Mouse (Mus musculus): ENCODE results near the gene Rps29. TPM values are rescaled to one million over a fixed set of nuclear protein-coding genes. Genes with fewer than 3 reads are reported as not detected.

Gene Rps29
- polyA plus RNA-seq, 1 experiment from 2014 or later, result 1,520 TPM

GRCm38 (mm10) chr12:69197378-69198163, 38.6 kb upstream of the Rps29 start:
- Histone ChIP-seq H3K9ac (ENCODE audit: low read length) (peak overlapping the region; percentile 92), H3K4me1 (ENCODE audit: control insufficient read depth in 2 of 2, insufficient read depth in 2 of 2, low read length in 2 of 2) (peaks cover 0 to 19% of the 10 kb centered on the region in 2 experiments; a peak in 3 of 4 replicates), H3K27me3 (ENCODE audit: control insufficient read depth, insufficient read depth, low read length) (no peaks in the 10 kb centered on the region), H3K9me3 (ENCODE audit: control insufficient read depth, low read length) (no peaks in the 10 kb centered on the region), H3K36me3 (ENCODE audit: control insufficient read depth, insufficient read depth, low read length) (peaks cover 40% of the 10 kb centered on the region), H3K4me2 (ENCODE audit: low read length) (peak overlapping the region; percentile 94), H3K27ac (replicated peaks in 1 of 2; ENCODE audit: control insufficient read depth in 1 of 2, insufficient read depth in 1 of 2, low read depth in 2 of 2, low read length in 2 of 2) (peak overlapping the region; percentile 87 to 93), H3K4me3 (ENCODE audit: control insufficient read depth in 1 of 2, insufficient read depth in 1 of 2, low read depth in 1 of 2, low read length in 2 of 2) (peak overlapping the region; percentile 74 to 98)
- under 1% methylated on average over 94 of the region's 94 CpGs for WGBS
- ATAC-seq (ENCODE audit: insufficient number of reproducible peaks, insufficient read depth, low FRiP score, low read depth), result peak; percentile 69

DNA sequence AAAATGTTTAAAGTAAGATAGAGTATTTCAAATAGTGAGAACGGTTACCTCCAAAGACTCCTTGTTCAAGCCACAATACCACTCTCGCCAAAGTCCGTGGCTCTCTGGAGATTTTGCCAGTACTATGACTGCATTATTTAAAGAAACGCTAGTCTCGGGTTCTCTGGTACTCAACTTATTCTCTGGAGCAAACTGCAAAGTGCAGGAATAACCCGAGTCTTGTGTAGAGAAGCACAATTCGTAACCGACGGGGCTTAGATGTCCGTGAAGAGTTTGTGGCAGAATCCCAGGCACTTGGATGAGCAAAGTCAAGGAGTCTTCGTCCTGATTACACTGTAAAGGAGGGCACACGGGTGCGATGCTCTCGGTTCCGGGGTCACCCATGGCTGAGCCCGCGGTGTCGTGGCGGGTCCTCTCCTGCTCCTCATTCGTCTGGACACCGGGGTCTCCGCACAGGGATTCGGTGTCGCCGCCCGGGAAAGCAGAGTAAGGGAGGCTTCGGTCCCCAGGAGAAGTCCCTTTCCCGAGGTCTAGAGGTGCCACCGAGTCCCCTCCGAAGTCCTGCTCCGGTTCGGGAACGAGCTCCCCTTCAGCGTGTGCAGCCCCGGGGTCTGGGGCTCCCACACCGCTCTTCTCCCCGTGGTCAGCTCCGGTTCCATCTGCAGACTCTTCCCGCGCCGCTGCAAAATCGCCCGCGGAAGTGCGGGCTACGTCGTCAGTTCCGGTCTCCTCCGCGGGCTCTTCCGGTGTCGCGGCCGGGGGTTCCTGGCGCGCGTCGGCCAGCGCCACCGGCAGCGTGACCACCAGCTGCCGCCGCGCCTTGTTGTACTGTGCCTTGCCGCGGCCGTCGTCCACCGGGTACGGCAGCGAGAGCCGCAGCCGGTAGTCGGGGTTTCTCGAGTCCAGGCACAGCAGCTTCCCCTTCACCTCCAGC, 37.7 kb upstream of the Rps29 start, which contains the start of gene Gm49383:
Gene Gm49383, minus strand, starts transcription at position 661 of the 934 bp plus-strand sequence.
- Histone ChIP-seq H3K4me1 (ENCODE audit: control insufficient read depth in 2 of 2, insufficient read depth in 2 of 2, low read length in 2 of 2) (peaks cover 0 to 19% of the 10 kb centered on the region in 2 experiments; a peak in 3 of 4 replicates), H3K4me3 (ENCODE audit: control insufficient read depth in 1 of 2, insufficient read depth in 1 of 2, low read depth in 1 of 2, low read length in 2 of 2) (peak within 1 kb of the TSS; percentile 74 to 98), H3K9me3 (ENCODE audit: control insufficient read depth, low read length) (no peaks in the 10 kb centered on the region), H3K9ac (ENCODE audit: low read length) (peak within 1 kb of the TSS; percentile 92), H3K4me2 (ENCODE audit: low read length) (peak within 1 kb of the TSS; percentile 94), H3K36me3 (ENCODE audit: control insufficient read depth, insufficient read depth, low read length) (peaks cover 35% of the 10 kb centered on the region), H3K27ac (replicated peaks in 1 of 2; ENCODE audit: control insufficient read depth in 1 of 2, insufficient read depth in 1 of 2, low read depth in 2 of 2, low read length in 2 of 2) (peak within 1 kb of the TSS; percentile 87 to 93), H3K27me3 (ENCODE audit: control insufficient read depth, insufficient read depth, low read length) (no peaks in the 10 kb centered on the region)
- WGBS, result under 1% methylated on average over 75 of the region's 75 CpGs
- ATAC-seq (ENCODE audit: insufficient number of reproducible peaks, insufficient read depth, low FRiP score, low read depth), result peak; percentile 67

- Histone ChIP-seq H3K27me3 (ENCODE audit: control insufficient read depth, insufficient read depth, low read length) (no peaks in the 10 kb centered on the region), H3K27ac (replicated peaks in 1 of 2; ENCODE audit: control insufficient read depth in 1 of 2, insufficient read depth in 1 of 2, low read depth in 2 of 2, low read length in 2 of 2) (no peak overlapping the region), H3K9ac (ENCODE audit: low read length) (no peak overlapping the region), H3K4me3 (ENCODE audit: control insufficient read depth in 1 of 2, insufficient read depth in 1 of 2, low read depth in 1 of 2, low read length in 2 of 2) (no peak overlapping the region), H3K36me3 (ENCODE audit: control insufficient read depth, insufficient read depth, low read length) (peaks cover 41% of the 10 kb centered on the region), H3K4me1 (ENCODE audit: control insufficient read depth in 2 of 2, insufficient read depth in 2 of 2, low read length in 2 of 2) (peaks cover 0 to 9% of the 10 kb centered on the region in 2 experiments; a peak in 2 of 4 replicates), H3K4me2 (ENCODE audit: low read length) (no peak overlapping the region), H3K9me3 (ENCODE audit: control insufficient read depth, low read length) (no peaks in the 10 kb centered on the region)
- WGBS, result 84% methylated on average over 2 of the region's 2 CpGs
- no peak for ATAC-seq (ENCODE audit: insufficient number of reproducible peaks, insufficient read depth, low FRiP score, low read depth)
Measured at GRCm38 (mm10) chr12:69192637-69193036, 33.7 kb upstream of the Rps29 start.

- H3K27me3 ChIP-seq (ENCODE audit: control insufficient read depth, insufficient read depth, low read length), result no peaks in the 10 kb centered on the region
Measured at GRCm38 (mm10) chr12:69191396-69191795, 32.4 kb upstream of the Rps29 start.

GRCm38 (mm10) chr12:69190522-69190921, 31.5 kb upstream of the Rps29 start:
- H3K36me3 ChIP-seq (ENCODE audit: control insufficient read depth, insufficient read depth, low read length), result peaks cover 48% of the 10 kb centered on the region
- no peak overlapping the region for H3K9ac ChIP-seq (ENCODE audit: low read length)
- no peak for ATAC-seq (ENCODE audit: insufficient number of reproducible peaks, insufficient read depth, low FRiP score, low read depth)
- no peaks in the 10 kb centered on the region for H3K9me3 ChIP-seq (ENCODE audit: control insufficient read depth, low read length)
- H3K27me3 ChIP-seq (ENCODE audit: control insufficient read depth, insufficient read depth, low read length), result no peaks in the 10 kb centered on the region
- no peak overlapping the region for H3K4me2 ChIP-seq (ENCODE audit: low read length)
- 100% methylated on average over 1 of the region's 1 CpGs for WGBS
- no peak overlapping the region for H3K4me3 ChIP-seq (ENCODE audit: control insufficient read depth in 1 of 2, insufficient read depth in 1 of 2, low read depth in 1 of 2, low read length in 2 of 2)
- H3K4me1 ChIP-seq (ENCODE audit: control insufficient read depth in 2 of 2, insufficient read depth in 2 of 2, low read length in 2 of 2), result peaks cover 0 to 13% of the 10 kb centered on the region in 2 experiments; a peak in 2 of 4 replicates
- 0 out of 4 replicates have a peak overlapping the region, but pooled peaks have one; percentile 14 to 65 for H3K27ac ChIP-seq (replicated peaks in 1 of 2; ENCODE audit: control insufficient read depth in 1 of 2, insufficient read depth in 1 of 2, low read depth in 2 of 2, low read length in 2 of 2)

More at GRCm38 (mm10) chr12:69191396-69191795, 32.4 kb upstream of the Rps29 start:
- Histone ChIP-seq H3K4me3 (ENCODE audit: control insufficient read depth in 1 of 2, insufficient read depth in 1 of 2, low read depth in 1 of 2, low read length in 2 of 2) (no peak overlapping the region), H3K9me3 (ENCODE audit: control insufficient read depth, low read length) (no peaks in the 10 kb centered on the region), H3K36me3 (ENCODE audit: control insufficient read depth, insufficient read depth, low read length) (peaks cover 46% of the 10 kb centered on the region), H3K9ac (ENCODE audit: low read length) (no peak overlapping the region), H3K27ac (replicated peaks in 1 of 2; ENCODE audit: control insufficient read depth in 1 of 2, insufficient read depth in 1 of 2, low read depth in 2 of 2, low read length in 2 of 2) (no peak overlapping the region), H3K4me2 (ENCODE audit: low read length) (no peak overlapping the region), H3K4me1 (ENCODE audit: control insufficient read depth in 2 of 2, insufficient read depth in 2 of 2, low read length in 2 of 2) (peaks cover 0 to 16% of the 10 kb centered on the region in 2 experiments; a peak in 2 of 4 replicates)
- ATAC-seq (ENCODE audit: insufficient number of reproducible peaks, insufficient read depth, low FRiP score, low read depth), result no peak
- 91% methylated on average over 5 of the region's 5 CpGs for WGBS

DNA sequence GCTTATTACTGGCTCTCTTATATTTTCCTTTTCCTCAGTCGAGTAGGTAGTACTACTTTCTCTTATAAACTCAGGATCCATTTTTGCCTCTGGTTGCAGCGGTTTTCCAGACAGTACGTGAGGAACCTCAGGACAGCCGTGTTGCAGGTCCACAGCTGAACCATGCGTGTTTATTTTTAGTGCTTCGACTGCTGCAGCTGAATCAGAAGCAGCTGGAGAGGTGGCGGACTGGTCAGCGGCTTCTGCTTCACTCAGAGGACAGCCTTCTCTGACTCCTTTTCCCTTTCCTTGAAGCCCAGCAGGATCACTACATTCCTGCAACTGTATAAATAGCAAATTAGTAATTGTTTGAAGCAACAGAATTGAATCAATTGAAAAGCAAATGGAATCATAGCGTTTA, 31.1 kb upstream of the Rps29 start:
- H3K36me3 ChIP-seq (ENCODE audit: control insufficient read depth, insufficient read depth, low read length), result peaks cover 51% of the 10 kb centered on the region

DNA sequence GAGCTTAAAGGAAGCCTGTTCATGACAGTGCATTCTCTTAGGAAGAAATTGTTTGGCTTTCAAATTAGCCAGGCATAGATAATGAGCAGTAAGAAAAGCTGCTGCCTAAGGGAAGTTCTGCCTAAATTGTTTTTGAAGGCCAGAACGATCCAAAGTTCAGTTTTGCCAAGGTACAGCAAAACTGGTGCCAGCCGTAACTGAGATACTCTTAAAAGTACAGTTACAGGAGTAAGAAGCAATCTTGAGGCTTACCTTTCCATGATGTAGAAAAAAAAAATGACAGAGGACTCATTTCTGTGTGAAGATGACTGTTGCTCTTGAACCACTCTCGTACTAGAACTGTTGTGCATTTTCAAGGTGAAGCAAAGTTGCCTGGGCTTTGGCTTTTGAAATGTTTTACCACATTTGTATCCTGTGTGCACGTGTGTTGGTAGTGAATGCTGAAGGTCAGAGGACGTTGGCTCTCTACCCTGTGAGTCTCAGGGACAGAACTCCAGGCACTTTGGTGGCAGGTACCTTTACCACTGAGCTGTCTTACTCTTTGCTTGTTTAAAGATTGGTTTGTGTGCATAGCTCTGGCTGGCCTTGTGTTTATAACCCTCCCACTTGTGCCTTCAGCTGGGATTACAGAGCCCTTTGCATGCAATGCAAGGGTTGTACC, 28.0 kb upstream of the Rps29 start:
- H3K27ac ChIP-seq (replicated peaks in 1 of 2; ENCODE audit: control insufficient read depth in 1 of 2, insufficient read depth in 1 of 2, low read depth in 2 of 2, low read length in 2 of 2), result no peak overlapping the region
- peaks cover 50% of the 10 kb centered on the region for H3K36me3 ChIP-seq (ENCODE audit: control insufficient read depth, insufficient read depth, low read length)
- no peak for ATAC-seq (ENCODE audit: insufficient number of reproducible peaks, insufficient read depth, low FRiP score, low read depth)
- 0 out of 2 replicates have a peak overlapping the region, but pooled peaks have one; percentile 16 for H3K4me2 ChIP-seq (ENCODE audit: low read length)
- no peaks in the 10 kb centered on the region for H3K9me3 ChIP-seq (ENCODE audit: control insufficient read depth, low read length)
- peaks cover 6 to 19% of the 10 kb centered on the region in 2 experiments for H3K4me1 ChIP-seq (ENCODE audit: control insufficient read depth in 2 of 2, insufficient read depth in 2 of 2, low read length in 2 of 2)
- H3K9ac ChIP-seq (ENCODE audit: low read length), result peak overlapping the region; percentile 36; the same call in 1 of the 2 replicates
- H3K4me3 ChIP-seq (ENCODE audit: control insufficient read depth in 1 of 2, insufficient read depth in 1 of 2, low read depth in 1 of 2, low read length in 2 of 2), result no peak overlapping the region
- WGBS, result 65% methylated on average over 5 of the region's 5 CpGs
- H3K27me3 ChIP-seq (ENCODE audit: control insufficient read depth, insufficient read depth, low read length), result no peaks in the 10 kb centered on the region

More for the DNA sequence above, 31.1 kb upstream of the Rps29 start:
- 54% methylated on average over 9 of the region's 9 CpGs for WGBS
- H3K9ac ChIP-seq (ENCODE audit: low read length), result no peak overlapping the region
- ATAC-seq (ENCODE audit: insufficient number of reproducible peaks, insufficient read depth, low FRiP score, low read depth), result no peak
- H3K9me3 ChIP-seq (ENCODE audit: control insufficient read depth, low read length), result no peaks in the 10 kb centered on the region
- no peaks in the 10 kb centered on the region for H3K27me3 ChIP-seq (ENCODE audit: control insufficient read depth, insufficient read depth, low read length)
- peaks cover 3 to 15% of the 10 kb centered on the region in 2 experiments for H3K4me1 ChIP-seq (ENCODE audit: control insufficient read depth in 2 of 2, insufficient read depth in 2 of 2, low read length in 2 of 2)
- peak overlapping the region; percentile 14 to 65; a peak in 3 of 4 replicates for H3K27ac ChIP-seq (replicated peaks in 1 of 2; ENCODE audit: control insufficient read depth in 1 of 2, insufficient read depth in 1 of 2, low read depth in 2 of 2, low read length in 2 of 2)
- no peak overlapping the region for H3K4me2 ChIP-seq (ENCODE audit: low read length)
- H3K4me3 ChIP-seq (ENCODE audit: control insufficient read depth in 1 of 2, insufficient read depth in 1 of 2, low read depth in 1 of 2, low read length in 2 of 2), result no peak overlapping the region
